Mouse (Mus musculus) heart, embryonic 11.5 days (tissue): ENCODE measurements around the gene Postn. TPM values are rescaled to one million over a fixed set of nuclear protein-coding genes. Genes with fewer than 3 reads are reported as not detected.
A peak's percentile ranks its signal among the peaks of the same experiment; 100 is the strongest.

ENCODE experiments used
- ATAC-seq: fragments of 200-750 bp; cut with Nextera tagmentation; replicated peaks from 2 replicates; pipeline ENCODE4 v1.8.0; 2017; ENCODE audit warnings: moderate library complexity; ENCODE audit not compliant: insufficient number of reproducible peaks, low FRiP score, low TSS enrichment
- H3K27ac ChIP-seq: fragments of 300-500 bp; sonication (generic); 2 replicates; pipeline ENCODE4 v1.5.1; 2014; ENCODE audit warnings: mild to moderate bottlenecking, low read depth, low read length
- H3K27me3 ChIP-seq: fragments of 300-500 bp; sonication (generic); 2 replicates; pipeline ENCODE4 v1.6.1; 2014; ENCODE audit warnings: mild to moderate bottlenecking, low read length, mixed read lengths; ENCODE audit not compliant: control insufficient read depth, insufficient read depth
- H3K36me3 ChIP-seq: fragments of 300-500 bp; sonication (generic); 2 replicates; pipeline ENCODE4 v1.6.1; 2014; ENCODE audit warnings: mild to moderate bottlenecking, low read length, moderate library complexity, mixed read lengths; ENCODE audit not compliant: control insufficient read depth, insufficient read depth
- H3K4me1 ChIP-seq: fragments of 300-500 bp; sonication (generic); 2 replicates; pipeline ENCODE4 v1.6.1; 2014; ENCODE audit warnings: low read length; ENCODE audit not compliant: control insufficient read depth, insufficient read depth
- H3K4me2 ChIP-seq: fragments of 300-500 bp; sonication (generic); 2 replicates; pipeline ENCODE4 v1.6.1; 2014; ENCODE audit warnings: mild to moderate bottlenecking, moderate library complexity
- H3K4me3 ChIP-seq: fragments of 300-500 bp; sonication (generic); 2 replicates; pipeline ENCODE4 v1.5.1; 2014; ENCODE audit warnings: low read depth, low read length
- H3K9ac ChIP-seq: fragments of 300-500 bp; sonication (generic); 2 replicates; pipeline ENCODE4 v1.6.1; 2014; ENCODE audit warnings: mild to moderate bottlenecking, low read depth, low read length, moderate library complexity
- H3K9me3 ChIP-seq: fragments of 300-500 bp; sonication (generic); replicated peaks from 2 replicates; pipeline ENCODE4 v1.6.1; 2016; ENCODE audit warnings: low read length; ENCODE audit not compliant: control insufficient read depth
- WGBS: fragments of 180-500 bp; shearing (Covaris S2); extraction: QIAGEN DNeasy Blood & Tissue Kit; methylation state at CpG from one replicate; pipeline ENCODE4 v1.1.7; 2014; ENCODE audit not compliant: insufficient replicate concordance; 5-methylcytosine and 5-hydroxymethylcytosine counted together
- polyA plus RNA-seq: library from polyadenylated mRNA; unstranded; fragments of >200 nt; fragmentation: Nextera tagmentation; extraction: Ambion mirVana; gene quantifications from 2 replicates; pipeline ENCODE4 v1.2.1, GENCODE M21; 2014

Gene Postn
- polyA plus RNA-seq, 1 experiment from 2014 or later = 129 TPM

DNA sequence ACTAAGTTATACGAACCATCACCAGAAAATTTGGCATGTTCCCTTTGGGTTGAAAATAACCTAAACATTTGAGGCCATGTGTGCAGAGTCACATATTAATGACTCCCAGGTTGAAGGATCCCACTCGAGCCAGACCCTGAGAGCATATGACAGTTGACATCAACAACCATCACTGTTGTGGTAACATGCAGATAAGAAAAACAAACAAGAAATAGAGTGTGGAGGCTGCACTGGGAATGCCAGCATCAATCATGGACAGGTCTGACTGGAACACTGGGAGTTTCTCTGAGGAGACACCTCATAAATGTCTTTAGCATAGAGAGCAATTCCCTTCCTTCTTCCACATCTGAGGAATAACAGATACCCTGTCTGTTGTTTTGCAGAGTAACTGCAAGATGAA is 45.7 kb downstream of the Postn start:
- no peaks in the 10 kb centered on the region for H3K36me3 ChIP-seq
- no peak for ATAC-seq
- no peak overlapping the region for H3K27ac ChIP-seq
- H3K4me1 ChIP-seq = no peaks in the 10 kb centered on the region
- no peak overlapping the region for H3K4me2 ChIP-seq
- 35% methylated on average over 2 of the region's 2 CpGs for WGBS
- H3K27me3 ChIP-seq = no peaks in the 10 kb centered on the region
- no peak overlapping the region for H3K9ac ChIP-seq
- no peaks in the 10 kb centered on the region for H3K9me3 ChIP-seq
- H3K4me3 ChIP-seq = no peak overlapping the region

DNA sequence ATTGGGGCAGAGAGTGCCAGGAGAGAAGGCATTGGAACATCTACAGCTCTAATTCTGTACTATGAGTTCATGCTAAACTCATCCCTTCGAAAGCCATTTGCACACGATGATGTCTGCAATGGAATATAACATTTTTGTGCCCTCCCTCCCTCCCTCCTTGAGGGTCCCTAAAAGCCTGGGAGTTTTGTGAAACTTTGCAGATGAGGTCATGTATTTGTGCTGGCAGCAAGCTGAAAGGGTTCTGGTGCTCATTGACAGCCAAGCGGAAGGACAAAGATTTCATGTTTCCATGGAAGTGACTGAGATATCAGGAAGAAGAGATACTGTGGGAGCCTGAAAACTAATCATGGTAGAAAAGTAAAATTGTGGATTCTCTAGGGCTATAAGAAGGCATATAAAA is 50.1 kb downstream of the Postn start:
- no peaks in the 10 kb centered on the region for H3K27me3 ChIP-seq
- H3K4me1 ChIP-seq = no peaks in the 10 kb centered on the region
- no peak overlapping the region for H3K4me3 ChIP-seq
- no peaks in the 10 kb centered on the region for H3K9me3 ChIP-seq
- no peaks in the 10 kb centered on the region for H3K36me3 ChIP-seq
- peak overlapping the region; percentile 35; the same call in 1 of the 2 replicates for H3K27ac ChIP-seq
- H3K9ac ChIP-seq = no peak overlapping the region
- H3K4me2 ChIP-seq = no peak overlapping the region
- WGBS = 52% methylated on average over 3 of the region's 3 CpGs
- no peak for ATAC-seq

DNA sequence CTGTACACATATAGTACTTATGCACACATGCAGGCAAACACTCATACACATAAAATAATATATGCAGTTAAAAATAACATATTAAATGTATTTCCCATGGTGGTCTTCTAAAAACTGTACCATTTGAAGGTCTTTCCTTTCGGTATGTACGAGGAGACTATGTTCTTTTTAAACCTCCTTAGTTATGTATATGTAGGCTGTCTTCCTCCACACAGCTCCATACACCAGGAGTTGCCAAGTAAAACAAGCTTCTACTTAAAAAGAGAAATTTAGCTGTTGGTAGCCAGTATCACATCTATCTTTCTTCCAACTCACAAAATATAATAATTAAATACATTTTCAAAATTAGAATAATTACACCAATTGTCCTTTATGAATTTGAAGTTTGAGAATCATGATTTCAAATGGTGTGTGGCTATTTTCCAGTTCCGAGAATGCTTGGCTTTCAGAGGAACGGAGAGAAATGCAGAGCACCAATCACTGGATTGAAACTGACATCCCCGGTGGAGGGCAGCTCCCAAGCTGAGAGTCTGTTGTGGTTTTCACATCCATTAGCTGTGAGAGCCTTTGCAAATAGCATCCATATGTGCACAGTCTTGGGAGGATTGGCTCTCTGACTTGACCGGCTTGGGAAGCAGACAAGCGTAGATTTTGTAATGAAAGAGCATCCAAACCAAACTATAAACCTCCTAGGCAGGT is 52.1 kb downstream of the Postn start:
- WGBS = 77% methylated on average over 7 of the region's 7 CpGs
- Histone ChIP-seq H3K27me3 (no peaks in the 10 kb centered on the region), H3K27ac (0 out of 2 replicates have a peak overlapping the region, but pooled peaks have one; percentile 15), H3K4me1 (no peaks in the 10 kb centered on the region), H3K9me3 (no peaks in the 10 kb centered on the region), H3K9ac (no peak overlapping the region), H3K4me3 (no peak overlapping the region), H3K36me3 (no peaks in the 10 kb centered on the region), H3K4me2 (no peak overlapping the region)
- ATAC-seq = no peak

DNA sequence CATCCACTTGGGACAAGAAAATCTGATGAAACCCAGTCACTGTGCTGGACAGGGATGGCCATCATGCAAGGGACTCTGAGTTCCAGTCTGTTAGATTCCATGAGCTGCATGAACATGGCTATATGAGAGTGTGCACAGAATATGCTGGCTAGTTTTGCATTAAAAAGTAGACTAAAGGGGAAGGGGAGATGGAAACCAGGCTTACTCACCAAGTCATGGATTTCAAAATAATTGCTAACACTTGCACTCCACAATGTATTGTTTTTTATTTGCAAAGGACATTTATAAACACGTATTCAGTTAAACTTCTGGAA is 52.6 kb downstream of the Postn start:
- no peak overlapping the region for H3K9ac ChIP-seq
- WGBS = 79% methylated on average over 1 of the region's 1 CpGs
- H3K9me3 ChIP-seq = no peaks in the 10 kb centered on the region
- no peak for ATAC-seq
- H3K36me3 ChIP-seq = no peaks in the 10 kb centered on the region
- no peaks in the 10 kb centered on the region for H3K27me3 ChIP-seq
- H3K4me2 ChIP-seq = no peak overlapping the region
- H3K4me3 ChIP-seq = no peak overlapping the region
- 0 out of 2 replicates have a peak overlapping the region, but pooled peaks have one; percentile 15 for H3K27ac ChIP-seq
- no peaks in the 10 kb centered on the region for H3K4me1 ChIP-seq

DNA sequence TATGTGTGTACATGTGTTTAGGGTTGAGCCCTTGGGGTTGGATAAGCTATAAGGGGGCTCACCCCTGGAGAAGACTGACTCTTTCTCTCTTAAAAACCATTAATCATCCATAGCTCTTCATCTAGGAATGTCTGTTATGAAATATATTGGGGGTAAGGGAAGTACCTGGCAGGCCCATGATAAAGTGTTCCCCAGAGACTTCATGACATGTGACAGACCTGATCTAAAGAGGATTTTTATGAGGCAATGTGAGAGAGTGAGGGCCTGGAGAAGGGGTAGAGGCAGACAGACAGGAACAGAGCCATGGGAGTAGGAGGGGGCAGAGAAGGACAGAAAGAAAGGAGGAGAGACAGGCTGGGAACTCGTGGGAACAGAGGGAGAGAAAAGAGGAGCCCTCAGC is 53.5 kb downstream of the Postn start:
- no peak overlapping the region for H3K9ac ChIP-seq
- no peaks in the 10 kb centered on the region for H3K36me3 ChIP-seq
- no peaks in the 10 kb centered on the region for H3K4me1 ChIP-seq
- H3K9me3 ChIP-seq = no peaks in the 10 kb centered on the region
- no peak overlapping the region for H3K27ac ChIP-seq
- H3K4me2 ChIP-seq = no peak overlapping the region
- no peaks in the 10 kb centered on the region for H3K27me3 ChIP-seq
- WGBS = 59% methylated on average over 1 of the region's 1 CpGs
- no peak for ATAC-seq
- H3K4me3 ChIP-seq = no peak overlapping the region

DNA sequence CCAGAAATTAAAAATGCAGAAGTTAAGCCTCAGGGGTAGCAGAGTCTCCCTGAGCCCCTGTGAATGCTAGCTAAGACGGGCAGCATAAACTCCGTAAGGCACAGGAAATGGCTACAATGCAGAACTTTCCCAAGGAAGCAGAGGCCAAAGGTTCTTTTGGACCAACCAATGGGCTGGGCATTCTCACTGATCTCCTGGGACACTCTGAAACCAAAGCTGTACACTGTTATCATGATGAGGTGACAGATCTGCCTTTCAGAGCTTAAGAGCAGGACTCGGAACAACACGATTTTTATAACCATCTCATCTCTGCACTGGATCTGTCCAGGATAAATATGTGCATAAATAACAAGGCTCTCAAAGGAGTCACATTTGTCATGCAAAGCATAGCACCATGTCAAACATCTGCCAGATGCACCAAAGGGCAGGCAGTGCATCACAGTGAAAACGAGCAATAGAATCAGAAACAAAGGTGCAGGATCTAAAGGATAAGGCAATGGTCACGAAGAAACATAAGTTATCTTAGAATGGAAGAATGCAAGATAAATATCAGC is 57.0 kb downstream of the Postn start:
- H3K27ac ChIP-seq = no peak overlapping the region
- H3K4me1 ChIP-seq = no peaks in the 10 kb centered on the region
- H3K9ac ChIP-seq = no peak overlapping the region
- no peak overlapping the region for H3K4me3 ChIP-seq
- no peaks in the 10 kb centered on the region for H3K9me3 ChIP-seq
- H3K27me3 ChIP-seq = no peaks in the 10 kb centered on the region
- H3K36me3 ChIP-seq = no peaks in the 10 kb centered on the region
- ATAC-seq = no peak
- WGBS = 46% methylated on average over 6 of the region's 6 CpGs
- no peak overlapping the region for H3K4me2 ChIP-seq

DNA sequence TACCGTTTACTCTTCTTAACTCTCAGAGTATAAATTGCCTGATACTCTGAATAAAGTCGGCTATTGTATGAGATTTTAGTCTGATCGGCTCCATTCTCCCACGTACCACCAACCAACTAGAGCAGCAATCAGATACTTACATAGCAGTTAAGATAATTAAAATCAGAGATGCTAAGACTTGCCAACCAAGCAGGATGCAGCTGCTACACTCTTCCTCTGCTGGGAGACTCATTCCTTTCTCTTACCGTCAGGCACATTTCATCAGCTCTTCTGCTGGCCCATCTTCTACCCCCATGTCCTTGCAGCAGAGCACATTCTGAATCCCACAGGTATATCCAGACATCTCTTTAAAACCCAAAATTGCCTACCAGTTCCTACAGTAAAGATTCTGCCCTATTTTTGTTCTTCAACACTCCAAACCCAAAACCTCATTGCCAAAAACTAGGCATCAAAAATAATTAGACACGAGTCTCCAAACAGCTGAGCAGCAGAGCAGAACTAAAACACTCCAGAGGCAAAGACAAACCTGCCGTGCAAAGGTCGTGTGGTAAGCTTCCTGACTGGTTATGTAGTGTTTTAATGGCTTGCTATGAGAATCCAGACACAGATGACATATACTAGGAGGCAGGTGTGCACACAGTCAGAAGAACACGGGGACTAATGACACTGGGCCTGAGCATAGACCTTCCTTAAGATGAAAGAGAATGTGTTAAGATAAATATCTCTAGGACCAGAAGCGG is 59.5 kb downstream of the Postn start:
- 76% methylated on average over 10 of the region's 10 CpGs for WGBS

DNA sequence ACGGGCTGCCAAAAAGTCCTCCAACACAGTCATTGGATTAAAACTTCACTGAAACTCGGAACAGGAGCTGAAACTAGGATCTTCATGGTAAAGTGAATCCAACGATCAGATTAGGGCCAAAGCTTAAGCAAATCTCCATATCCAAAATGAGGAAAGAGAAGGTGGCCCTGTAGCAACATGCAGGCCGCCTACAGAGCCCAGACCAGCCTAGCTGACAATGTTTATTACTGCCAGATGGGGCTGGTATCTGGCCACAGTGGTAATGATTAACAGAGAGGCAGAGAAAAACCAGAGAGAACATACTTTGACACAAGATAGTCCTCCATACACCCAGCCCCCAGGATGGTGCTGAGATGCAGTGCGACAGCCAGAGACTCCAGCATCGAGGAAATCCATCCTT is 60.1 kb downstream of the Postn start:
- Histone ChIP-seq H3K9me3 (no peaks in the 10 kb centered on the region), H3K4me1 (no peaks in the 10 kb centered on the region), H3K27me3 (no peaks in the 10 kb centered on the region), H3K36me3 (no peaks in the 10 kb centered on the region), H3K9ac (no peak overlapping the region), H3K4me2 (no peak overlapping the region), H3K27ac (no peak overlapping the region), H3K4me3 (no peak overlapping the region)
- no peak for ATAC-seq
- WGBS = 74% methylated on average over 6 of the region's 6 CpGs

More for the DNA sequence above, 59.5 kb downstream of the Postn start:
- Histone ChIP-seq H3K36me3 (no peaks in the 10 kb centered on the region), H3K4me2 (no peak overlapping the region), H3K4me3 (no peak overlapping the region), H3K9me3 (no peaks in the 10 kb centered on the region), H3K27me3 (no peaks in the 10 kb centered on the region), H3K9ac (no peak overlapping the region), H3K4me1 (no peaks in the 10 kb centered on the region), H3K27ac (no peak overlapping the region)
- ATAC-seq = no peak
